Mouse (Mus musculus) naive thymus-derived CD4-positive, alpha-beta T cell, adult 5 months (primary cell): ENCODE data around the gene 3110040M04Rik. TPM values are rescaled to one million over a fixed set of nuclear protein-coding genes. Genes with fewer than 3 reads are reported as not detected.

Experiments used
- polyA plus RNA-seq: library from polyadenylated mRNA; unstranded; fragments of 100-300 nt; shearing (Covaris generic); gene quantifications from one replicate; pipeline ENCODE4 v1.2.1, GENCODE M21; 2017

The 3110040M04Rik gene
- polyA plus RNA-seq, result not detected

GRCm38 (mm10) chr1:151203818-151204217 lies at the start of gene 3110040M04Rik:
TSS of gene 3110040M04Rik (plus strand) at chr1:151204121.

GRCm38 (mm10) chr1:151182266-151182665 lies 21.7 kb upstream of the 3110040M04Rik start, which contains the start of gene Gm47985:
TSS of gene Gm47985 (plus strand) at chr1:151182537.

GRCm38 (mm10) chr1:151192075-151192474 lies 11.8 kb upstream of the 3110040M04Rik start, which contains the start of gene Gm8947:
TSS of gene Gm8947 (plus strand) at chr1:151192376.

GRCm38 (mm10) chr1:151198120-151198519 lies 5.8 kb upstream of the 3110040M04Rik start, which contains the start of gene Gm47995:
TSS of gene Gm47995 (plus strand) at chr1:151198448.

GRCm38 (mm10) chr1:151209824-151210355 lies 6.0 kb downstream of the 3110040M04Rik start, which contains the start of gene Gm47996:
TSS of gene Gm47996 (plus strand) at chr1:151210131.

Other genes starting within 250 kb of the 3110040M04Rik start
- gene Hmcn1, start 210.7 kb upstream of the 3110040M04Rik start, polyA plus RNA-seq, result 0.14 TPM
- gene Gm47985, start 21.6 kb upstream of the 3110040M04Rik start, polyA plus RNA-seq, result not detected
- gene Gm8947, start 11.7 kb upstream of the 3110040M04Rik start, polyA plus RNA-seq, result not detected
- gene Gm47995, start 5.7 kb upstream of the 3110040M04Rik start, polyA plus RNA-seq, result not detected
- gene Gm47996, start 6.0 kb downstream of the 3110040M04Rik start, polyA plus RNA-seq, result not detected
- 338 TPM for gene Ivns1abp, start 140.4 kb downstream of the 3110040M04Rik start, polyA plus RNA-seq
- 40.3 TPM for gene Swt1, start 224.3 kb downstream of the 3110040M04Rik start, polyA plus RNA-seq
- 59.2 TPM for gene Trmt1l, start 224.4 kb downstream of the 3110040M04Rik start, polyA plus RNA-seq